Mouse (Mus musculus) ovary, adult 10 weeks (tissue): ENCODE results near the gene Pros1. TPM values are rescaled to one million over a fixed set of nuclear protein-coding genes. Genes with fewer than 3 reads are reported as not detected.

ENCODE experiments used
- polyA plus RNA-seq: library from polyadenylated mRNA; stranded (reverse); fragments of 350-450 nt; fragmentation: Illumina TruSeq; extraction: RNeasy Lipid Tissue Mini Kit (QIAGEN cat#74804); gene quantifications from one replicate; pipeline ENCODE4 v1.2.3, GENCODE M21; 2014

The Pros1 gene
- 317 TPM for polyA plus RNA-seq

DNA sequence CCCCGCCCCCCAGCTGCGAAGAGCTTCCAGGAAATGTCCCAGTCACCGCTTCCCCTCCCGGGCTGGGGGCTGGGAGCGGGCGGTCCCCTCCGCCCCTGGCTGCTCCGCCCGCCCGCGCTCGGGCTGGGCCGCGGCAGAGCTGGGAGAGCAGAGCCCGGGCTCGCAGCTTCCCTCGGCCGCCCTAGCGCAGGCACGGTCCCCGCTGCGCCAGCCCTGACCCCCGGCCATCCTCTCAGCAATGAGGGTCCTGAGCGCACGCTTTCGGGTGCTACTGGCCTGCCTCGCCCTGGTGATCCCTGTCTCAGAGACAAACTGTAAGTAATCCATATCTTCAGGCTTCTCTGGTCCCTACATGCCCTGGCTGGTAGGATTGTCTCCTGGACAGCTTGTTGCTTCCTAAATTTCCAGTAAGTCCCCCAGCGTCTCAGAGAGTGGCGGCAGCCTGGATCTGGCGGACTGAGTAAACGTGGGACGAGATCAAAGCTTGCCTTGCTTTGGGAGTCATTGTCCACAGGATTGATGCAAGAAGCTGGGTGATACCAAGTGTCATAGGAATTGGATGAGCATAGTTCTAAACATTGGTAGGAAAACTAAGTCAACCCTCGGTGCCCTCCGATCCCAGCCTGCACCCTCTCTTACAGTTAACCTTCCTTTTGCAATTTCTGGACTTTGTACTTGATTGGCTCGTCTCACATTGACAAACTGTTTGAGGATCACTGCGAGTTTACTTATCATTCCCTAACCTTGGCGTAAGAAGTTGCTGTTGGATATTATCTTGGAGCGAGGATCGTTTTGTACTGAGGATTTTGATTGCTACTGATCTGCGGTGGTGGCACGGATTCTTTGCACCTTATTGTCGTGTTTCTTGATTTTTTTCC lies at the start of gene Pros1:
Pros1 (plus strand) TSS at position 117 of the 878 bp plus-strand sequence.

DNA sequence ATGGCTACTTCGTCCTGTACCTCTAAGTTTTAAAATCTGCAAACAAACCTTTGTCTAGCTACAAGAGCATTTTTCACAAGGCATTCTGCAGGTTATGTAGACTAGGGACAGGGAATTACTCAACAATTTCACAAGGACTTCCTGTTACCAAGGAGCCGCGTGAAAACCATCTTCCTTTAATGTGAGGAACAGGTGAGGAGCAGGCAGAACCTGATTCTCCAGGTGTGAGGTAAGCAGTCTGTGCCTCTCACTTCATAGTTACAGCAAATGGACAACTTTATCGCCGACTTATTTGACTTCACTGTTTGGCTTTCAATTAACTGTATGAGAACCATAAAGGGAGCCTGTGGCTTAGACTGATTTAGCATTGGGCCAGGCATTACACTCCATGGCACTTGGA lies 39.6 kb upstream of the Pros1 start, which contains the start of gene Stx19:
Stx19 (plus strand) TSS at position 186 of the 400 bp plus-strand sequence.

DNA sequence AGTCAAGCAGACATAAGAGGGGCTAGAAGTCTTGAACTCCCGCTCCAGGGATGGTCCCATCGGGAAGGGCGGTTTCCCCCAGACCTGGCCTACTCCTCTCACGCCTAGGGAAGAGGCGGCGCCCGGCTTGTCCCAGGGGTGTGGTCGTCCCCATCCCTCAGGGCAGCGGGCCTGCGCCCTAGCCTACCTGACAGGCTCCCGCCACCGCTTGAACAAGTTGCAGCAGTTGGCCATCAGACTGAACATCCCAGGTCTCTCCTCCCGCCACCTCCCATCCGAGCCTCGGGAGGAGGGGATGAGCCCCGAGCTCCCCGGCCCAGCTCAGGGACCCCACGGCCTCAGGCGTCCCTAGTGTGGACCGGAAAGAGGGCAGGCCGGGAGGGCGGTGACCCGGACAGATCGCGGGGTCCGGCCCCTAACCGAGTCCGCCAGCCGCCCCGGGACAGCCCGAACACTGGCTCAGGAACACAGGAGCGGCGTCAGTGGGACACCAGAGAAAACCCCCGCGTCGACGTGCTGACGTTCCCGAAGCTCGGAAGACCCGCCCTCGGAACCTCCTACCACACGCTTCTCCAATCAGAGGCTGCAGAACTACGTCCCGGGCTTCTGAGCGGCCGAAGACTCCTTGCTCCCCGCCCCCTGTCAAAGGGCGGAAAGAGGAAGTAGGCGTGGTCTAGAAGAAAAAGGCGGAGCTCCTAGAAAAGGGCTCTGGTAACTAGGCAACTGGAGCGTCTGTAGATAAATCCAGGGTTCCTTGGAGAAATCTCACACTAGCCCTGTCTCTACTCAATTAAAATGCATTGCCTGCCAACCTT lies 7.4 kb upstream of the Pros1 start, which contains the start of gene Arl13b:
Arl13b (minus strand) TSS at position 543 of the 815 bp plus-strand sequence.

Other genes with a start within 250 kb of the Pros1 start
- 25.8 TPM for gene Nsun3, start 67.5 kb upstream of the Pros1 start, polyA plus RNA-seq
- not detected for gene Stx19, start 39.6 kb upstream of the Pros1 start, polyA plus RNA-seq
- 41.1 TPM for gene Arl13b, start 7.3 kb upstream of the Pros1 start, polyA plus RNA-seq